Mouse (Mus musculus): ENCODE data around the gene Xbp1. TPM values are rescaled to one million over a fixed set of nuclear protein-coding genes. Genes with fewer than 3 reads are reported as not detected.

Xbp1 gene
- polyA plus RNA-seq, 1 experiment from 2014 or later, result 149 TPM

Other genes starting within 250 kb of the Xbp1 start
- 9.0 and 9.1 TPM in 2 replicates for gene Znrf3, start 75.8 kb upstream of the Xbp1 start, polyA plus RNA-seq (2014; fragmentation: Nextera tagmentation; extraction: Ambion mirVana)
- 22.3 and 24.6 TPM in 2 replicates for gene Ccdc117, start 21.5 kb downstream of the Xbp1 start, polyA plus RNA-seq (2014; fragmentation: Nextera tagmentation; extraction: Ambion mirVana)
- 0.73 and 0.82 TPM in 2 replicates for gene Ankrd36, start 49.0 kb downstream of the Xbp1 start, polyA plus RNA-seq (2014; fragmentation: Nextera tagmentation; extraction: Ambion mirVana)
- gene Mrps24, start 195.0 kb downstream of the Xbp1 start, polyA plus RNA-seq (2014; fragmentation: Nextera tagmentation; extraction: Ambion mirVana), result 203 and 204 TPM in 2 replicates
- 17.0 and 17.1 TPM in 2 replicates for gene Urgcp, start 241.7 kb downstream of the Xbp1 start, polyA plus RNA-seq (2014; fragmentation: Nextera tagmentation; extraction: Ambion mirVana)

All from liver, embryonic 11.5 days (tissue).